Mouse (Mus musculus) frontal cortex, adult (tissue): Measurements from ENCODE around the gene Magi1.
"Not testable (repeated sequence)": the region's sequence is repeated elsewhere in the genome, so short reads cannot be mapped to it uniquely, and the experiment has no call there.

Experiments used
- ATAC-seq: cut with Nextera tagmentation; 2 replicates; pipeline ENCODE4 v1.9.2; 2017; ENCODE audit warnings: mild to moderate bottlenecking, moderate library complexity, mixed read lengths; ENCODE audit not compliant: low TSS enrichment

Magi1 gene

GRCm38 (mm10) chr6:93657187-93657974 lies 626.3 kb downstream of the Magi1 start:
- ATAC-seq = no peak

GRCm38 (mm10) chr6:93648581-93649230 lies 635.0 kb downstream of the Magi1 start:
- ATAC-seq = peak; percentile 20; the same call in 1 of the 2 replicates

- not testable (repeated sequence) for ATAC-seq
Measured at GRCm38 (mm10) chr6:93629735-93630291, 653.9 kb downstream of the Magi1 start.

- ATAC-seq = no peak
Measured at GRCm38 (mm10) chr6:93627200-93627599, 656.5 kb downstream of the Magi1 start.
